Mouse (Mus musculus) MEL (cell line): ENCODE measurements around the gene Tdrkh. TPM values are rescaled to one million over a fixed set of nuclear protein-coding genes. Genes with fewer than 3 reads are reported as not detected.

Experiments
- DNase-seq: peaks from one replicate; pipeline ENCODE4 v3.0.0; 2011; ENCODE audit warnings: low read depth, low spot score
- H3K27ac ChIP-seq: 2 replicates; pipeline ENCODE4 v1.5.1; 2012; ENCODE audit warnings: low read depth, mild to moderate bottlenecking, control low read depth, low read length, moderate library complexity; ENCODE audit not compliant: control insufficient read depth
- H3K27me3 ChIP-seq, 2 experiments: fragments of 150-350 bp in 1 of 2; sonication (generic) in 1 of 2; 2 replicates each; pipeline ENCODE4 v1.6.1; 2012; ENCODE audit warnings: low read length in 2 of 2, mild to moderate bottlenecking in 2 of 2, improper control_type of control experiment in 1 of 2, moderate library complexity in 1 of 2; ENCODE audit not compliant: insufficient read depth in 2 of 2, control insufficient read depth in 1 of 2
- H3K36me3 ChIP-seq, 2 experiments: 2 replicates each; pipeline ENCODE4 v1.6.1; 2012 to 2014; ENCODE audit warnings: low read length in 2 of 2, improper control_type of control experiment in 1 of 2, inconsistent platforms in 1 of 2, mild to moderate bottlenecking in 1 of 2; ENCODE audit not compliant: insufficient read depth in 2 of 2, control insufficient read depth in 1 of 2
- H3K4me1 ChIP-seq, 2 experiments: fragments of 150-350 bp in 1 of 2; sonication (generic) in 1 of 2; 2 replicates each; pipeline ENCODE4 v1.6.1; 2012; ENCODE audit warnings: low read length in 2 of 2, improper control_type of control experiment in 1 of 2, mild to moderate bottlenecking in 1 of 2; ENCODE audit not compliant: insufficient read depth in 2 of 2, control insufficient read depth in 1 of 2
- H3K4me3 ChIP-seq, 2 experiments: fragments of 150-350 bp in 1 of 2; sonication (generic) in 1 of 2; 2 replicates each; pipeline ENCODE4 v1.5.1; 2012; ENCODE audit warnings: low read depth in 2 of 2, low read length in 2 of 2, mild to moderate bottlenecking in 2 of 2, moderate library complexity in 2 of 2, control low read depth in 1 of 2, improper control_type of control experiment in 1 of 2; ENCODE audit not compliant: control insufficient read depth in 1 of 2, insufficient read depth in 1 of 2
- H3K79me2 ChIP-seq: 2 replicates; pipeline ENCODE4 v1.6.1; 2012; ENCODE audit warnings: mild to moderate bottlenecking, low read length, moderate library complexity; ENCODE audit not compliant: control insufficient read depth, poor library complexity, insufficient read depth
- H3K9ac ChIP-seq: 2 replicates; pipeline ENCODE4 v1.6.1; 2012; ENCODE audit warnings: low read depth, mild to moderate bottlenecking, control low read depth, low read length, moderate library complexity; ENCODE audit not compliant: control insufficient read depth, poor library complexity, severe bottlenecking
- H3K9me3 ChIP-seq: fragments of 150-350 bp; sonication (generic); replicated peaks from 2 replicates; pipeline ENCODE4 v1.6.1; 2012; ENCODE audit warnings: mild to moderate bottlenecking, low read length, improper control_type of control experiment, moderate library complexity; ENCODE audit not compliant: insufficient read depth
- BHLHE40 ChIP-seq: IDR thresholded peaks from 2 replicates; pipeline ENCODE4 v1.6.1; 2012; ENCODE audit warnings: low read depth, mild to moderate bottlenecking, inconsistent platforms, low read length, improper control_type of control experiment, borderline replicate concordance
- E2F4 ChIP-seq: IDR thresholded peaks from 2 replicates; pipeline ENCODE4 v1.6.1; 2011; ENCODE audit warnings: low read depth, low read length, improper control_type of control experiment, borderline replicate concordance
- ELF1 ChIP-seq: IDR thresholded peaks from 2 replicates; pipeline ENCODE4 v1.6.1; 2014; ENCODE audit warnings: low read depth, mild to moderate bottlenecking, inconsistent platforms, low read length, improper control_type of control experiment, moderate library complexity
- EP300 ChIP-seq, 2 experiments: IDR thresholded peaks; 2 replicates each; pipeline ENCODE4 v1.6.1; 2011; ENCODE audit warnings: improper control_type of control experiment in 2 of 2, low read length in 2 of 2, low read depth in 1 of 2, mild to moderate bottlenecking in 1 of 2
- ETS1 ChIP-seq: IDR thresholded peaks from 2 replicates; pipeline ENCODE4 v1.6.1; 2012; ENCODE audit warnings: low read depth, mild to moderate bottlenecking, inconsistent platforms, low read length, improper control_type of control experiment, moderate library complexity
- GABPA ChIP-seq: IDR thresholded peaks from 2 replicates; pipeline ENCODE4 v1.6.1; 2012; ENCODE audit warnings: low read depth, mild to moderate bottlenecking, inconsistent platforms, low read length, improper control_type of control experiment, moderate library complexity
- GATA1 ChIP-seq: IDR thresholded peaks from 2 replicates; pipeline ENCODE4 v1.6.1; 2011; ENCODE audit warnings: low read depth, low read length, improper control_type of control experiment
- HCFC1 ChIP-seq: IDR thresholded peaks from 2 replicates; pipeline ENCODE4 v1.6.1; 2012; ENCODE audit warnings: low read depth, mild to moderate bottlenecking, inconsistent platforms, low read length, improper control_type of control experiment, moderate library complexity
- KAT2A ChIP-seq: conservative IDR thresholded peaks from 2 replicates; pipeline ENCODE4 v1.6.1; 2012; ENCODE audit warnings: low read depth, low read length, improper control_type of control experiment, inconsistent platforms
- MAFK ChIP-seq: IDR thresholded peaks from 2 replicates; pipeline ENCODE4 v1.6.1; 2011; ENCODE audit warnings: low read depth, mild to moderate bottlenecking, low read length, improper control_type of control experiment, borderline replicate concordance
- MAZ ChIP-seq: IDR thresholded peaks from 2 replicates; pipeline ENCODE4 v1.6.1; 2012; ENCODE audit warnings: low read depth, mild to moderate bottlenecking, inconsistent platforms, low read length, improper control_type of control experiment
- MEF2A ChIP-seq: IDR thresholded peaks from 2 replicates; pipeline ENCODE4 v1.6.1; 2014; ENCODE audit warnings: low read depth, mild to moderate bottlenecking, inconsistent platforms, low read length, improper control_type of control experiment; ENCODE audit not compliant: poor library complexity, insufficient replicate concordance, severe bottlenecking; ENCODE audit errors: extremely low read depth
- NRF1 ChIP-seq: IDR thresholded peaks from 2 replicates; pipeline ENCODE4 v1.6.1; 2014; ENCODE audit warnings: low read depth, mild to moderate bottlenecking, inconsistent platforms, low read length, improper control_type of control experiment, moderate library complexity; ENCODE audit not compliant: poor library complexity, insufficient read depth, severe bottlenecking
- POLR2AphosphoS2 ChIP-seq: IDR thresholded peaks from 2 replicates; pipeline ENCODE4 v1.6.1; 2011; ENCODE audit warnings: low read length, improper control_type of control experiment
- RAD21 ChIP-seq: IDR thresholded peaks from 2 replicates; pipeline ENCODE4 v1.6.1; 2011; ENCODE audit warnings: mild to moderate bottlenecking, low read depth, low read length, improper control_type of control experiment
- RCOR1 ChIP-seq: IDR thresholded peaks from 2 replicates; pipeline ENCODE4 v1.6.1; 2012; ENCODE audit warnings: low read depth, mild to moderate bottlenecking, inconsistent platforms, low read length, improper control_type of control experiment
- SMC3 ChIP-seq: IDR thresholded peaks from 2 replicates; pipeline ENCODE4 v1.6.1; 2011; ENCODE audit warnings: low read depth, low read length, improper control_type of control experiment
- TAL1 ChIP-seq: IDR thresholded peaks from 2 replicates; pipeline ENCODE4 v1.6.1; 2012; ENCODE audit warnings: mild to moderate bottlenecking, inconsistent platforms, low read length, moderate library complexity, mixed read lengths
- TBP ChIP-seq: IDR thresholded peaks from 2 replicates; pipeline ENCODE4 v1.8.0; 2011; ENCODE audit warnings: low read depth, low read length, improper control_type of control experiment
- UBTF ChIP-seq: IDR thresholded peaks from 2 replicates; pipeline ENCODE4 v1.6.1; 2012; ENCODE audit warnings: low read depth, mild to moderate bottlenecking, inconsistent platforms, low read length, improper control_type of control experiment, moderate library complexity, borderline replicate concordance; ENCODE audit not compliant: insufficient read depth
- ZC3H11A ChIP-seq: IDR thresholded peaks from 2 replicates; pipeline ENCODE4 v1.6.1; 2012; ENCODE audit warnings: low read depth, mild to moderate bottlenecking, inconsistent platforms, low read length, improper control_type of control experiment
- ZKSCAN1 ChIP-seq: IDR thresholded peaks from 2 replicates; pipeline ENCODE4 v1.6.1; 2012; ENCODE audit warnings: low read depth, mild to moderate bottlenecking, inconsistent platforms, low read length, improper control_type of control experiment, moderate library complexity
- ZNF384 ChIP-seq: IDR thresholded peaks from 2 replicates; pipeline ENCODE4 v1.6.1; 2012; ENCODE audit warnings: low read depth, mild to moderate bottlenecking, inconsistent platforms, low read length, improper control_type of control experiment
- polyA plus RNA-seq, 2 experiments: library from polyadenylated mRNA; stranded (reverse) in 1 of 2; unstranded in 1 of 2; fragments of >175 nt in 1 of 2; fragments of >200 nt in 1 of 2; gene quantifications; 2 replicates each; pipeline versions ENCODE4 v1.2.1 to v1.2.4; 2012; ENCODE audit warnings: low replicate concordance in 2 of 2, low read depth in 1 of 2; ENCODE audit not compliant: insufficient read length in 2 of 2, insufficient read depth in 1 of 2, missing spikeins in 1 of 2
- total RNA-seq: library from RNA; depleted of rRNA; stranded (reverse); fragments of 300-350 nt; gene quantifications from 2 replicates; pipeline ENCODE4 v1.2.3, GENCODE M21; 2012

The Tdrkh gene
- total and polyA plus RNA-seq, 3 experiments, result not detected

GRCm38 (mm10) chr3:94393049-94393448 lies 20.0 kb upstream of the Tdrkh start (continued):
- TF ChIP-seq UBTF, result no peak
- TF ChIP-seq MAFK, result no peak
- no peak for TF ChIP-seq ZKSCAN1

- no peaks in the 10 kb centered on the region for H3K36me3 ChIP-seq
- no peak overlapping the region for H3K4me3 ChIP-seq
- H3K4me1 ChIP-seq, result no peaks in the 10 kb centered on the region
- no peak for DNase-seq
- H3K9ac ChIP-seq, result no peak overlapping the region
- no peak overlapping the region for H3K27ac ChIP-seq
- no peaks in the 10 kb centered on the region for H3K79me2 ChIP-seq
- TF ChIP-seq HCFC1 (no peak), ETS1 (no peak), E2F4 (no peak), BHLHE40 (no peak), MAZ (no peak), NRF1 (no peak), ZNF384 (no peak), TAL1 (no peak), EP300 (IDR thresholded peaks at IDR 0.05; ENCODE audit: low read depth in 1 of 2, low read length in 2 of 2) (no peak), POLR2AphosphoS2 (no peak), GABPA (no peak), GATA1 (no peak), RAD21 (no peak), SMC3 (no peak), MEF2A (no peak), ELF1 (no peak)
- H3K9me3 ChIP-seq, result no peaks in the 10 kb centered on the region
- H3K27me3 ChIP-seq, result peaks cover 15 to 16% of the 10 kb centered on the region in 2 experiments
These were observed 16.7 kb upstream of the Tdrkh start for GRCm38 (mm10) chr3:94396336-94396735.

GRCm38 (mm10) chr3:94396851-94397250 lies 16.2 kb upstream of the Tdrkh start:
- H3K9me3 ChIP-seq, result no peaks in the 10 kb centered on the region
- no peak for DNase-seq
- no peaks in the 10 kb centered on the region for H3K79me2 ChIP-seq
- H3K27ac ChIP-seq, result no peak overlapping the region
- no peaks in the 10 kb centered on the region for H3K36me3 ChIP-seq
- H3K4me1 ChIP-seq, result no peaks in the 10 kb centered on the region
- H3K4me3 ChIP-seq, result no peak overlapping the region
- peaks cover 15 to 18% of the 10 kb centered on the region in 2 experiments for H3K27me3 ChIP-seq
- TF ChIP-seq ZC3H11A (no peak), SMC3 (no peak), ELF1 (no peak), ETS1 (no peak), TBP (no peak), MAZ (no peak), RCOR1 (no peak), KAT2A (no peak)
- no peak overlapping the region for H3K9ac ChIP-seq
